Mouse (Mus musculus) embryonic fibroblast, embryonic 13.5 days (primary cell): ENCODE results near the gene Nav1.

Experiments used
- CTCF ChIP-seq: IDR thresholded peaks from 2 replicates; pipeline ENCODE4 v1.5.1; 2011; ENCODE audit warnings: mild to moderate bottlenecking, control low read depth, low read length, moderate library complexity, borderline replicate concordance; ENCODE audit not compliant: insufficient read depth
- POLR2A ChIP-seq: IDR thresholded peaks from 2 replicates; pipeline ENCODE4 v1.6.1; 2011; ENCODE audit warnings: low read depth, mild to moderate bottlenecking, control low read depth, low read length, moderate library complexity

DNA sequence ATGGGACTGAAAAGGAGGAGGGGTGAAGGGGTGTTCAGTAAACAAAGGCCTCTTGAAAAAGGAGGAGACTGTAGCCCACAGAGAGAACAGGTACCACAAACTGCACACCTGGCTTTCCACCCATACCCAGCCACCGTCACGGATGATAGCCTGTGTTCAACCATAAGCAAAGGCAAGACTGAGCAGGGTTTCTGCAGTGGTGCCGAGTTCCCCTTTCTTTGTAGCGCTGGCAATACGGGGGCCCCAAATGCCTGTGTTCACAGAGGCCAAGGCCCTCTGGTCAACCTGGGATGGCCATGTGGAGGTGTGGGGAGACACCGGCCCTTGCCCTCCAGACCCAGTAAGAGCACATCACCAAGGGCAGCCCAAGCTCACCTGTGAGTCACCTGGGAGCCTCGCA, 70.3 kb downstream of the Nav1 start:
- no peak for TF ChIP-seq CTCF
- TF ChIP-seq POLR2A: no peak
